Mouse (Mus musculus): Measurements from ENCODE around the gene Gria1.

GRCm38 (mm10) chr11:57005341-57005740 is 5.8 kb upstream of the Gria1 start:
- TF ChIP-seq CTCF (IDR thresholded peaks at IDR 0.05; ENCODE audit: low read depth, low read length) (no peak), POLR2A (IDR thresholded peaks at IDR 0.05; ENCODE audit: extremely low read depth, insufficient read depth, low read length) (no peak)

Data from liver, adult 2 months (tissue).